Mouse (Mus musculus) stomach, embryonic 16.5 days (tissue): Measurements from ENCODE around the gene Rps6ka2. TPM values are rescaled to one million over a fixed set of nuclear protein-coding genes. Genes with fewer than 3 reads are reported as not detected.
"Not testable (repeated sequence)": the region's sequence is repeated elsewhere in the genome, so short reads cannot be mapped to it uniquely, and the experiment has no call there.

Source experiments
- ATAC-seq: fragments of 200-750 bp; cut with Nextera tagmentation; 2 replicates; pipeline ENCODE4 v1.8.0; 2017; ENCODE audit warnings: moderate number of reproducible peaks, moderate TSS enrichment; ENCODE audit not compliant: insufficient read depth, low FRiP score
- H3K27ac ChIP-seq: fragments of 300-500 bp; sonication (generic); 2 replicates; pipeline ENCODE4 v1.5.1; 2014; ENCODE audit warnings: low read length
- H3K27me3 ChIP-seq: fragments of 300-500 bp; sonication (generic); 2 replicates; pipeline ENCODE4 v1.6.1; 2014; ENCODE audit warnings: low read length, control low read depth, mixed read lengths; ENCODE audit not compliant: control insufficient read depth, insufficient read depth
- H3K36me3 ChIP-seq: fragments of 300-500 bp; sonication (generic); 2 replicates; pipeline ENCODE4 v1.6.1; 2014; ENCODE audit warnings: low read length; ENCODE audit not compliant: control insufficient read depth, insufficient read depth
- H3K4me1 ChIP-seq: fragments of 300-500 bp; sonication (generic); 2 replicates; pipeline ENCODE4 v1.6.1; 2014; ENCODE audit warnings: low read length, control low read depth, mixed read lengths; ENCODE audit not compliant: control insufficient read depth, insufficient read depth
- H3K4me2 ChIP-seq: fragments of 300-500 bp; sonication (generic); 2 replicates; pipeline ENCODE4 v1.6.1; 2014; ENCODE audit warnings: low read depth, low read length, mixed read lengths
- H3K4me3 ChIP-seq: fragments of 300-500 bp; sonication (generic); replicated peaks from 2 replicates; pipeline ENCODE4 v1.5.1; 2014; ENCODE audit warnings: mild to moderate bottlenecking, low read length
- H3K9ac ChIP-seq: fragments of 300-500 bp; sonication (generic); 2 replicates; pipeline ENCODE4 v1.6.1; 2014; ENCODE audit warnings: low read length
- H3K9me3 ChIP-seq: fragments of 300-500 bp; sonication (generic); replicated peaks from 2 replicates; pipeline ENCODE4 v1.6.1; 2016; ENCODE audit warnings: low read length, control low read depth; ENCODE audit not compliant: control insufficient read depth
- WGBS: fragments of 180-500 bp; shearing (Covaris S2); extraction: QIAGEN DNeasy Blood & Tissue Kit; methylation state at CpG from one replicate; pipeline ENCODE4 v1.1.7; 2014; 5-methylcytosine and 5-hydroxymethylcytosine counted together
- polyA plus RNA-seq: library from polyadenylated mRNA; unstranded; fragments of >200 nt; fragmentation: Nextera tagmentation; extraction: Ambion mirVana; gene quantifications from 2 replicates; pipeline ENCODE4 v1.2.1, GENCODE M21; 2015

The Rps6ka2 gene
- polyA plus RNA-seq, 1 experiment from 2014 or later = 7.8 TPM

DNA sequence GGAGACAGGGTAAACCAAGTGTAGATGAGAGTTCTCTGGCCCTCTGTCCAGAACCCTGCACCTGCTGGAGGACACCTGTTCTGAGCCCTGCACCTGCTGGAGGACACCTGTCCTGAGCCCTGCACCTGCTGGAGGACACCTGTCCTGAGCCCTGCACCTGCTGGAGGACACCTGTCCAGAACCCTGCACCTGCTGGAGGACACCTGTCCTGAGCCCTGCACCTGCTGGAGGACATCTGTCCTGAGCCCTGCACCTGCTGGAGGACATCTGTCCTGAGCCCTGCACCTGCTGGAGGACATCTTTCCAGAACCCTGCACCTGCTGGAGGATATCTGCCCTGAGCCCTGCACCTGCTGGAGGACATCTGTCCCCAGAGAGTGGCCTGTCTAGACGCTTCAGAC is 17.1 kb downstream of the Rps6ka2 start:
- H3K4me2 ChIP-seq, H3K9ac ChIP-seq, H3K4me1 ChIP-seq, H3K9me3 ChIP-seq, H3K27me3 ChIP-seq, H3K27ac ChIP-seq, ATAC-seq, H3K36me3 ChIP-seq, H3K4me3 ChIP-seq: not testable (repeated sequence)
- 73% methylated on average over 1 of the region's 1 CpGs for WGBS

GRCm38 (mm10) chr17:7189425-7189824 is 19.5 kb downstream of the Rps6ka2 start:
- Histone ChIP-seq H3K4me2 (no peak overlapping the region), H3K9me3 (no peaks in the 10 kb centered on the region), H3K27me3 (no peaks in the 10 kb centered on the region), H3K9ac (no peak overlapping the region), H3K36me3 (no peaks in the 10 kb centered on the region), H3K27ac (no peak overlapping the region), H3K4me3 (no peak overlapping the region), H3K4me1 (no peaks in the 10 kb centered on the region)
- no peak for ATAC-seq
- WGBS = 85% methylated on average over 3 of the region's 3 CpGs

DNA sequence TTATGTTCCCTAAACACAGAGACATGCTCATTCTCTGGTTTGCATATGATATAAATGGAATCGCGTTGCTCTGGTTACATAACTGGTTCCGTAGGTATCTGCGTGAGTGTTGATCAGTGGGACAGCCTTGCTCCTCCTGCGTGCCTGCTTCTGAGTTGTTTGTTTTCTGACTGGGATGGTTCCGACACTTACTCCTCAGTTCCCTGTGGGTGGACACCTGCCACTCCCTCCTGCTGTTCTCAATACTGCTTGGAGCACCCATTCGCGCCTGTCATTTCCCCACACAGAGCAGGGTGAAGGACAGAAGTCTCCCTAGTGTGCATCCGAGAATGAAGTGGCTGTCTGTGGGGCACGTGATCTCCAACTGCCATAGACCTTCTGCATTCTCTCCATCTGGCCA is 20.1 kb downstream of the Rps6ka2 start:
- Histone ChIP-seq H3K4me3 (no peak overlapping the region), H3K4me2 (no peak overlapping the region), H3K9me3 (no peaks in the 10 kb centered on the region), H3K9ac (no peak overlapping the region), H3K36me3 (no peaks in the 10 kb centered on the region), H3K4me1 (no peaks in the 10 kb centered on the region), H3K27ac (no peak overlapping the region), H3K27me3 (no peaks in the 10 kb centered on the region)
- 76% methylated on average over 10 of the region's 10 CpGs for WGBS
- ATAC-seq = no peak

DNA sequence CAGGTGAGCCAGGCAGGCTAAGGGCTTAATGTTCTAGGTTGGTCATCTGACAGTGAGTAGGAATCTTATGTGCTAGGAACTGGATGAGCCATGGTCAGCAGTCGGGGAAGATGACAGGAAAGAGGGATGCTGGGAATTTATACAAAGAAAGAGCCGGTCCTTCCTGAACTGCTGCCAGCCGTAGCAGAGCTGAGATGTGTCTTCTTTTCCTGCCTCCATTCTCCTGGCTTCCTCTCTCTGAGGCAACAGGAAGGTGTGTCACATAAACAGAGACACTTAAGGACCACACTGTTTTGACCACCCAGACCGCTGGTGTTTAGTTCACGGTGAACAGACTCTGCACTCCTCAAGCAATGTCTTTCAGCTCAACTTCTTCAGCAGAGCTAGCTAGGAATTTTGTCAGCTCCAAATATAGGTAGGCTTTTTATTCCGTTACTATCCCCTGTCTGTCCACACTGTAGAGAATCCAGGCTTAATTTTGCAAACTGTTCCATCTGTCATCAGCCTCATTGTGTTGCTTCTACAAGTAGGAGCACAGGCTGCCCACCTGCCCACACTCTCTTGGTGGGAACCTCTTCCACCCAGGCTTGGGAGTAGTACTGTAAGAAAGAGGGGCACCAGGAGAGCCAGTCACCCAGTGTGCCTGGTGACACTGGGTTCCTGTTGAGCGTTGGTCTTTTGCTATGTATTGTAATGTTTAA is 24.4 kb downstream of the Rps6ka2 start:
- WGBS = 68% methylated on average over 7 of the region's 7 CpGs
- ATAC-seq = no peak
- Histone ChIP-seq H3K27me3 (no peaks in the 10 kb centered on the region), H3K4me1 (peaks cover 10% of the 10 kb centered on the region), H3K9me3 (no peaks in the 10 kb centered on the region), H3K9ac (no peak overlapping the region), H3K4me3 (no peak overlapping the region), H3K4me2 (no peak overlapping the region), H3K27ac (no peak overlapping the region), H3K36me3 (no peaks in the 10 kb centered on the region)

DNA sequence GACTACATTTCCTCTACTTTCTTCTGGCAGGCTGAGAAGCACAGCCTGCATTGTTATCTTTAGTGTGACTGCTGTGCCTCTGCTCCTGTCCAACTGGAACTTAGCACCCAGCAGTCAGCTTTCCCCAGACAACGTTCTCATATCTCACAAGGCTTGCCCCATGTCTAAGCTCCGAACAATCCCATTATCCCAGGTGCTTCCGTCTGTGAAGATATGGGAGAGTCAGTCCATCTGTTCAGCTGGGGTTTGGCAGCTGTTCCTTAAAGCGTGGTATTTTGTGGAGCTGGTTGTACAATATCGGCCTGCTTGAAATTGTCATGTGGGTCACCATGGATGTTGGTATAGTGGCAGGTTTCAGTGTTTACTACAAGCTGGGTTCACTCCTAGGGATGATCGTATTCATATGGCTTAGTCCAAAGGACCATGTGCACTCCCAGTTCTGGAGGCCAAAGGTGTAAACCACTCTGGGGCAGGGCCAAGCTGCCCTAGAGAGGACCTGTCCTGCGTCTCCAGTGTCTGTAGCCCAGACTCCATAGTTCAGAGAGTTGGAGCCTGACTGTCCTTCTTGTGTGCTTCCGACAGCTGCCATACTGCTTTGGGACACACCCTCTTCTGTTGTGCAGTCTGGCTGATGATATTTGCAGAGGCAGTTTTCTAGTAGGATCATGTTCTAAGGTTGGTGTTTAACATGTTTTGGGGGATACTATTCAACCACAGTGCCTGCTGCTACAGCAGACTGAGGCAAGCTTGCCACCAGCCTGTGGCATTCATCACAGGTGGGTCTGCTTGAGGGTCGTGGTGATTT is 27.4 kb downstream of the Rps6ka2 start:
- H3K27me3 ChIP-seq = no peaks in the 10 kb centered on the region
- H3K27ac ChIP-seq = no peak overlapping the region
- H3K9ac ChIP-seq = no peak overlapping the region
- no peak for ATAC-seq
- no peak overlapping the region for H3K4me3 ChIP-seq
- H3K4me2 ChIP-seq = no peak overlapping the region
- H3K36me3 ChIP-seq = no peaks in the 10 kb centered on the region
- no peaks in the 10 kb centered on the region for H3K9me3 ChIP-seq
- H3K4me1 ChIP-seq = peaks cover 10% of the 10 kb centered on the region
- 59% methylated on average over 9 of the region's 9 CpGs for WGBS

- no peaks in the 10 kb centered on the region for H3K9me3 ChIP-seq
- 58% methylated on average over 11 of the region's 11 CpGs for WGBS
- peaks cover 10% of the 10 kb centered on the region for H3K4me1 ChIP-seq
- no peaks in the 10 kb centered on the region for H3K27me3 ChIP-seq
- no peak for ATAC-seq
- no peak overlapping the region for H3K4me3 ChIP-seq
- H3K36me3 ChIP-seq = no peaks in the 10 kb centered on the region
- no peak overlapping the region for H3K27ac ChIP-seq
- H3K4me2 ChIP-seq = no peak overlapping the region
- no peak overlapping the region for H3K9ac ChIP-seq
These were observed 35.0 kb downstream of the Rps6ka2 start for GRCm38 (mm10) chr17:7204771-7205406.

DNA sequence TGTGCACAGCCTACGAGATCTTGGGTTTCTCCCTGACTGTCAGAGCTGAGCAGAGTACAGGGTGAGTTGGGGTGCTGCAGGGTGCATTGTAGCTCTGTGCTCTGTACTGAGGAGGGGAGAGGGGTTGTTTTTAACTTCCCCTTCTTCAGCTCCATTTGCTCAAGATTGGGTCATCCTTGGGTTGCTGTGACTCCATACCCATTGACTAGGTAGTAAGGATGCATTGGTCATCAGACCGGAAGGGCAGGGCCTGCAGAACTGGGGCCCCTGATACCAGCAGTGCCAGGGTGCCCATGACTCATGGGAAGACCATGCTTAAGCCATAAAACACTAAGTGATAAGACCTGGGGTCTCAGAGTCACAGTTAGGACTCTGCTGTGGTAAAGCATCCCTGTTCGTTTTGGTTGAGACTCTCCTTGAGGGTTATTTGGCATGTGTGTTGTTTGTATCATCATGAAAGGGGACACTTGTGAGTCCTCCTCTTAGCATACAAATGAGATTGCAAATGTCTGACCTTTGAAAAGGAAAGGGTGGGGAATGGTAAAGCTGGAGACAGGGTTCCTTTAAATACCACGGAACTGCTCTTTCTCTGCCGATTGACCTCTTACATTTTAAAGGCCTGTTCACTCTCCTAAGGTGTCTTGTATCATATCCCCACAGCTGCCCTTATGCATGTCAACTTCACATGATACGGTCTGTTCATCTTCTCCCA is 36.7 kb downstream of the Rps6ka2 start:
- no peak for ATAC-seq
- H3K27ac ChIP-seq = no peak overlapping the region

GRCm38 (mm10) chr17:7210648-7211047 is 40.7 kb downstream of the Rps6ka2 start:
- H3K4me3 ChIP-seq = no peak overlapping the region

More for the DNA sequence above, 36.7 kb downstream of the Rps6ka2 start:
- H3K9me3 ChIP-seq = no peaks in the 10 kb centered on the region
- WGBS = 81% methylated on average over 6 of the region's 6 CpGs
- no peak overlapping the region for H3K9ac ChIP-seq
- no peak overlapping the region for H3K4me2 ChIP-seq
- peaks cover 10% of the 10 kb centered on the region for H3K4me1 ChIP-seq
- H3K27me3 ChIP-seq = no peaks in the 10 kb centered on the region
- H3K4me3 ChIP-seq = no peak overlapping the region
- no peaks in the 10 kb centered on the region for H3K36me3 ChIP-seq

More at GRCm38 (mm10) chr17:7210648-7211047, 40.7 kb downstream of the Rps6ka2 start:
- H3K27ac ChIP-seq = no peak overlapping the region
- no peak overlapping the region for H3K4me2 ChIP-seq
- no peaks in the 10 kb centered on the region for H3K36me3 ChIP-seq
- H3K9me3 ChIP-seq = no peaks in the 10 kb centered on the region
- 63% methylated on average over 11 of the region's 11 CpGs for WGBS
- no peak overlapping the region for H3K9ac ChIP-seq
- no peaks in the 10 kb centered on the region for H3K27me3 ChIP-seq
- H3K4me1 ChIP-seq = peaks cover 3% of the 10 kb centered on the region
- ATAC-seq = no peak
